Comparison of ENCODE assay signal across 10 mouse cellular contexts in the genomic region with DNA sequence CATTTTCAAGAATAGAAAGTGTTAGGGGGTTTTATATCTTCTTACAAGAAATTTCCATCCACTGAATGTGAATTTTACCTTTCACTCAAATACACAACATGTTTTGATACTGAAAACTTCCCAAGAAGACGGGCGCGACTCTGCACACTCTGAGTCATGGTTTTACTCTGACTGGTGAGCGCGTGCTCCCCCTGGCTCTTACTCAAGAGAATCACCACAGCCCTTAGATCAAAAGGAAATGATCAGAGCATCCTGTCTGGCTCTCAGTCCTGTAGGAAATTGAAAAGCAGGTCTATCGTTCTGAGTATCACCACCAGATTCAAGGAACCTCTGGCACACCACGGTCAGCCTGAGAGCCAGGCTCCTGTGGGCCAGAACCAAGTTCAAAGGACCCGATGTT. TPM values are rescaled to one million over a fixed set of nuclear protein-coding genes. Genes with fewer than 3 reads are reported as not detected.
A peak's percentile ranks its signal among the peaks of the same experiment; 100 is the strongest.
DNase-seq lines count a peak whose midpoint lies in the region; ATAC-seq and TF ChIP-seq lines count a peak whose summit lies in the region.
"Had no signal": no experiment of that assay in that cellular context is flagged by ENCODE, and none has a peak within 500 bp of the region (broad histone marks: within the 10 kb centered on the region; RNA-seq: fewer than 3 reads in every experiment).

No protein-coding gene starts in this region.

- peak; percentile 15 to 34 for DNase-seq in cerebellum, postnatal 14 days
- DNase-seq in cerebellum, adult 9-11 months = no peak
- DNase-seq in midbrain, embryonic 11.5 days (ENCODE audit: low spot score, missing footprints) = peak; percentile 71
- peak; percentile 24 for DNase-seq in left cerebral cortex, adult 11 months (ENCODE audit: low spot score)
- DNase-seq in right cerebral cortex, adult 18-20 months = peak; percentile 45
- no peak for DNase-seq in neural tube, embryonic 10.5 days (ENCODE audit: extremely low spot score, low spot score)

- H3K27me3 ChIP-seq in midbrain, embryonic 11.5 days (ENCODE audit: control insufficient read depth, insufficient read depth, low read length) = no peaks in the 10 kb centered on the region
- H3K27me3 ChIP-seq in midbrain, embryonic 13.5 days = no peaks in the 10 kb centered on the region

- peak; percentile 36; the same call in 1 of the 2 replicates for TF ChIP-seq CTCF in bone marrow macrophage, adult 2 months (IDR thresholded peaks at IDR 0.05; ENCODE audit: low read depth, low read length)

- ATAC-seq in midbrain, embryonic 11.5 days (ENCODE audit: low FRiP score) = no peak
- ATAC-seq in midbrain, embryonic 13.5 days = no peak

- H3K9ac ChIP-seq in midbrain, embryonic 11.5 days (ENCODE audit: low read length) = no peak overlapping the region
- H3K9ac ChIP-seq in midbrain, embryonic 13.5 days (replicated peaks) = no peak overlapping the region

- WGBS in midbrain, embryonic 11.5 days = 73% methylated on average over 8 of the region's 8 CpGs
- whole genome bisulfite sequencing in midbrain, embryonic 13.5 days = 73% methylated on average over 8 of the region's 8 CpGs

- H3K4me1 ChIP-seq in midbrain, embryonic 11.5 days (ENCODE audit: control insufficient read depth, insufficient read depth, low read length) = no peaks in the 10 kb centered on the region
- peaks cover under 1% of the 10 kb centered on the region for H3K4me1 ChIP-seq in midbrain, embryonic 13.5 days (replicated peaks)
- H3K4me1 ChIP-seq in bone marrow macrophage, adult 2 months (ENCODE audit: control insufficient read depth, insufficient read depth, low read length) = peaks cover 12% of the 10 kb centered on the region

- no peaks in the 10 kb centered on the region for H3K9me3 ChIP-seq in midbrain, embryonic 11.5 days (ENCODE audit: control insufficient read depth, low read length)
- no peaks in the 10 kb centered on the region for H3K9me3 ChIP-seq in midbrain, embryonic 13.5 days
- H3K9me3 ChIP-seq: G1E had no signal

- H3K4me3 ChIP-seq in midbrain, embryonic 11.5 days (ENCODE audit: low read depth, low read length) = no peak overlapping the region
- H3K4me3 ChIP-seq in midbrain, embryonic 13.5 days (replicated peaks) = no peak overlapping the region
- H3K4me3 ChIP-seq in bone marrow macrophage, adult 2 months (ENCODE audit: insufficient read depth, low read length) = no peak overlapping the region

- H3K27ac ChIP-seq in midbrain, embryonic 11.5 days (ENCODE audit: low read depth, low read length) = no peak overlapping the region
- no peak overlapping the region for H3K27ac ChIP-seq in midbrain, embryonic 13.5 days
- no peak overlapping the region for H3K27ac ChIP-seq in bone marrow macrophage, adult 2 months (ENCODE audit: insufficient read depth, low read depth, low read length)
- H3K27ac ChIP-seq: macrophage had no signal

- no peaks in the 10 kb centered on the region for H3K36me3 ChIP-seq in midbrain, embryonic 11.5 days (ENCODE audit: control insufficient read depth, insufficient read depth, low read length)
- no peaks in the 10 kb centered on the region for H3K36me3 ChIP-seq in midbrain, embryonic 13.5 days
- H3K36me3 ChIP-seq: G1E had no signal

- no peak overlapping the region for H3K4me2 ChIP-seq in midbrain, embryonic 11.5 days
- no peak overlapping the region for H3K4me2 ChIP-seq in midbrain, embryonic 13.5 days (replicated peaks)

- no peak for TF ChIP-seq POLR2A in bone marrow macrophage, adult 2 months (IDR thresholded peaks at IDR 0.05; ENCODE audit: borderline replicate concordance, low read depth, low read length)

RNA-seq across cellular contexts. Expression of a gene that starts 5.8 kb away (rescaled TPM):
- 59.1 and 63.5 TPM in 2 replicates for polyA plus RNA-seq in midbrain, embryonic 11.5 days (2014; fragmentation: Nextera tagmentation; extraction: Ambion mirVana)
- 67.8 and 75.5 TPM in 2 replicates for polyA plus RNA-seq in midbrain, embryonic 13.5 days (2015; fragmentation: Nextera tagmentation; extraction: Ambion mirVana)
- 27.9 and 41.5 TPM in 2 replicates for polyA plus RNA-seq in bone marrow macrophage, adult 2 months (2012; ENCODE audit: insufficient read depth, insufficient read length, missing spikeins)

RNA-seq across cellular contexts. Expression of a gene that starts 13.8 kb away (rescaled TPM):
- polyA plus RNA-seq in midbrain, embryonic 11.5 days (2014; fragmentation: Nextera tagmentation; extraction: Ambion mirVana) = 0.48 and 0.58 TPM in 2 replicates
- polyA plus RNA-seq in midbrain, embryonic 13.5 days (2015; fragmentation: Nextera tagmentation; extraction: Ambion mirVana) = 0.44 and 0.62 TPM in 2 replicates
- polyA plus RNA-seq in bone marrow macrophage, adult 2 months (2012; ENCODE audit: insufficient read depth, insufficient read length, missing spikeins) = 8.0 and 11.4 TPM in 2 replicates

Comparison
In these comparisons a context has a peak if more than half of its experiments do, and no peak if none do; other contexts are left out.
1. DNase-seq: peak in cerebellum, postnatal 14 days (2 of 2), midbrain, embryonic 11.5 days (single experiment), left cerebral cortex, adult 11 months (single experiment) and right cerebral cortex, adult 18-20 months (single experiment); none in cerebellum, adult 9-11 months (single experiment) and neural tube, embryonic 10.5 days (single experiment).